Mouse (Mus musculus): ENCODE results near the gene Camta1.

GRCm38 (mm10) chr4:151360976-151361673 lies 500.6 kb downstream of the Camta1 start:
- no peak for TF ChIP-seq CTCF (IDR thresholded peaks at IDR 0.05; ENCODE audit: low read depth, low read length)
- TF ChIP-seq POLR2A (IDR thresholded peaks at IDR 0.05; ENCODE audit: extremely low read depth, insufficient read depth, low read length), result no peak

All from liver, adult 2 months (tissue).